Mouse (Mus musculus) G1E (cell line): ENCODE measurements around the gene Ttc16. TPM values are rescaled to one million over a fixed set of nuclear protein-coding genes. Genes with fewer than 3 reads are reported as not detected.
A peak's percentile ranks its signal among the peaks of the same experiment; 100 is the strongest.

Source experiments
- ATAC-seq: 2 replicates; pipeline ENCODE4 v1.8.0; 2016; ENCODE audit warnings: mild to moderate bottlenecking; ENCODE audit not compliant: insufficient number of reproducible peaks, poor library complexity, low FRiP score, severe bottlenecking; ENCODE audit errors: extremely low read depth
- DNase-seq: peaks from one replicate; pipeline ENCODE4 v3.0.0; 2012; ENCODE audit warnings: low spot score
- H3K27me3 ChIP-seq: 2 replicates; pipeline ENCODE4 v1.6.1; 2012; ENCODE audit warnings: mild to moderate bottlenecking, low read length, inconsistent platforms; ENCODE audit not compliant: insufficient read depth
- H3K36me3 ChIP-seq: replicated peaks from 2 replicates; pipeline ENCODE3; 2012; ENCODE audit warnings: mild to moderate bottlenecking, inconsistent platforms
- H3K4me1 ChIP-seq: 2 replicates; pipeline ENCODE4 v1.6.1; 2012; ENCODE audit warnings: low read depth, low read length, inconsistent platforms, mixed read lengths; ENCODE audit not compliant: insufficient read depth
- H3K4me3 ChIP-seq: 2 replicates; pipeline ENCODE4 v1.5.1; 2012; ENCODE audit warnings: low read depth, mild to moderate bottlenecking, inconsistent platforms, low read length, moderate library complexity, mixed read lengths
- H3K9me3 ChIP-seq: replicated peaks from 2 replicates; pipeline ENCODE4 v1.6.1; 2012; ENCODE audit warnings: inconsistent platforms
- CTCF ChIP-seq: IDR thresholded peaks from 2 replicates; pipeline ENCODE4 v1.5.1; 2012; ENCODE audit warnings: low read depth, low read length, inconsistent platforms, mixed read lengths
- GATA1 ChIP-seq: IDR thresholded peaks from 2 replicates; pipeline ENCODE4 v1.6.1; 2012; ENCODE audit warnings: borderline replicate concordance, low read length, inconsistent platforms, mixed read lengths
- GATA2 ChIP-seq: IDR thresholded peaks from 2 replicates; pipeline ENCODE4 v1.6.1; 2012; ENCODE audit warnings: low read depth, low read length, inconsistent platforms, borderline replicate concordance
- POLR2AphosphoS5 ChIP-seq: IDR thresholded peaks from 2 replicates; pipeline ENCODE4 v1.6.1; 2012; ENCODE audit warnings: low read depth, low read length, inconsistent platforms; ENCODE audit not compliant: insufficient replicate concordance
- TAL1 ChIP-seq: conservative IDR thresholded peaks from 2 replicates; pipeline ENCODE4 v1.6.1; 2012; ENCODE audit warnings: low read depth, low read length, inconsistent platforms, mixed read lengths
- polyA plus RNA-seq: library from polyadenylated mRNA; stranded (reverse); fragments of >175 nt; gene quantifications from 2 replicates; pipeline ENCODE4 v1.2.3, GENCODE M21; 2012
- total RNA-seq, 2 experiments: library from RNA; stranded (forward) in 1 of 2; stranded (reverse) in 1 of 2; fragments of 200-1000 nt in 1 of 2; fragments of >200 nt in 1 of 2; fragmentation: Nextera tagmentation in 1 of 2; gene quantifications; 2 replicates each; pipeline ENCODE4 v1.2.3; 2014 to 2017

The Ttc16 gene
- total and polyA plus RNA-seq, 3 experiments, result 0.15 to 0.38 TPM; not detected in 1

GRCm38 (mm10) chr2:32772626-32773279 is 2.7 kb downstream of the Ttc16 start:
- peaks cover 44% of the 10 kb centered on the region for H3K4me1 ChIP-seq
- DNase-seq, result no peak
- ATAC-seq, result no peak

GRCm38 (mm10) chr2:32771886-32772285 is 3.5 kb downstream of the Ttc16 start:
- Histone ChIP-seq H3K36me3 (peaks cover 7% of the 10 kb centered on the region), H3K4me1 (peaks cover 42% of the 10 kb centered on the region), H3K9me3 (no peaks in the 10 kb centered on the region), H3K4me3 (no peak overlapping the region), H3K27me3 (peaks cover 38% of the 10 kb centered on the region)
- ATAC-seq (no peak), DNase-seq (no peak)
- TF ChIP-seq GATA2, result no peak
- no peak for TF ChIP-seq TAL1
- TF ChIP-seq CTCF, result no peak
- TF ChIP-seq POLR2AphosphoS5, result no peak
- TF ChIP-seq GATA1, result no peak

More at GRCm38 (mm10) chr2:32772626-32773279, 2.7 kb downstream of the Ttc16 start:
- H3K27me3 ChIP-seq, result peaks cover 32% of the 10 kb centered on the region
- no peaks in the 10 kb centered on the region for H3K9me3 ChIP-seq
- TF ChIP-seq GATA2 (no peak), CTCF (no peak), GATA1 (no peak), TAL1 (no peak), POLR2AphosphoS5 (no peak)
- no peak overlapping the region for H3K4me3 ChIP-seq
- H3K36me3 ChIP-seq, result peaks cover 16% of the 10 kb centered on the region

- H3K4me3 ChIP-seq, result no peak overlapping the region
- H3K36me3 ChIP-seq, result no peaks in the 10 kb centered on the region
- peaks cover 20% of the 10 kb centered on the region for H3K4me1 ChIP-seq
Measured at GRCm38 (mm10) chr2:32769327-32770085, 5.9 kb downstream of the Ttc16 start.

GRCm38 (mm10) chr2:32768661-32769285 is 6.7 kb downstream of the Ttc16 start:
- H3K4me1 ChIP-seq, result peaks cover 18% of the 10 kb centered on the region
- no peaks in the 10 kb centered on the region for H3K36me3 ChIP-seq
- H3K9me3 ChIP-seq, result no peaks in the 10 kb centered on the region
- TF ChIP-seq GATA2 (no peak), TAL1 (no peak), CTCF (no peak), POLR2AphosphoS5 (no peak), GATA1 (no peak)
- peaks cover 45% of the 10 kb centered on the region for H3K27me3 ChIP-seq
- ATAC-seq (no peak), DNase-seq (no peak)
- H3K4me3 ChIP-seq, result no peak overlapping the region

More at GRCm38 (mm10) chr2:32769327-32770085, 5.9 kb downstream of the Ttc16 start:
- Histone ChIP-seq H3K27me3 (peaks cover 45% of the 10 kb centered on the region), H3K9me3 (no peaks in the 10 kb centered on the region)
- ATAC-seq (no peak), DNase-seq (no peak)
- TF ChIP-seq POLR2AphosphoS5, result no peak

- ATAC-seq, result no peak
- no peak for TF ChIP-seq TAL1
- no peak for TF ChIP-seq GATA2
- TF ChIP-seq CTCF, result no peak
- no peak for TF ChIP-seq GATA1
- Histone ChIP-seq H3K27me3 (peaks cover 39% of the 10 kb centered on the region), H3K4me1 (peaks cover 17% of the 10 kb centered on the region), H3K4me3 (no peak overlapping the region), H3K9me3 (no peaks in the 10 kb centered on the region), H3K36me3 (peaks cover 11% of the 10 kb centered on the region)
- no peak for DNase-seq
Measured at GRCm38 (mm10) chr2:32767241-32767640, 8.2 kb downstream of the Ttc16 start.

- TF ChIP-seq POLR2AphosphoS5 (no peak), CTCF (peak; percentile 78), TAL1 (no peak), GATA2 (no peak)
- Histone ChIP-seq H3K9me3 (no peaks in the 10 kb centered on the region), H3K27me3 (peaks cover 19% of the 10 kb centered on the region), H3K4me1 (peaks cover 4% of the 10 kb centered on the region; the same call in 1 of the 2 replicates), H3K4me3 (no peak overlapping the region), H3K36me3 (peaks cover 50% of the 10 kb centered on the region)
- no peak for ATAC-seq
- no peak for DNase-seq
Measured at GRCm38 (mm10) chr2:32763353-32763752, 12.1 kb downstream of the Ttc16 start.
